Mouse (Mus musculus) spleen, adult 18-20 months (tissue): ENCODE measurements around the gene Abl1.

ENCODE experiments used
- DNase-seq, 2 experiments: peaks; one replicate each; pipeline ENCODE4 v3.0.0; 2022; ENCODE audit warnings: mixed read lengths in 2 of 2

Abl1 gene

DNA sequence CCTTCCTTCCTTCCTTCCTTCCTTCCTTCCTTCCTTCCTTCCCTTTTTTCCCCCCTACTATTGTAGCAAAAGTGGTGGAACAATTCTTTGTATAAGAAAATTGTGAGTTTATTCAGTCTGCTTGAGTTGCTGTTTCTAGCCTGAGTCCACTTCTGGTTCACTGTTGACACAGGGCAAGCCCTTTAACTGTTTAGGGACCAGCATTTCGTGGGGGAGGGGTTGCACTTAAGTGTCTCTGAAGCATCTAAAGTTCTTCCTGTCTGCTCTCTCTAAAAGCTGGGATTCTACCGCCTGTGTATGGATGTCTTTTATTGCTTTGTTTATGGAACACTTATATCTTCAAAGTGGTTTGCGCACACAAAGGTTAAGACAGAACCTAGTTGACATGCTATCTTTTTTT is 1.9 kb downstream of the Abl1 start:
- DNase-seq = no peak

DNA sequence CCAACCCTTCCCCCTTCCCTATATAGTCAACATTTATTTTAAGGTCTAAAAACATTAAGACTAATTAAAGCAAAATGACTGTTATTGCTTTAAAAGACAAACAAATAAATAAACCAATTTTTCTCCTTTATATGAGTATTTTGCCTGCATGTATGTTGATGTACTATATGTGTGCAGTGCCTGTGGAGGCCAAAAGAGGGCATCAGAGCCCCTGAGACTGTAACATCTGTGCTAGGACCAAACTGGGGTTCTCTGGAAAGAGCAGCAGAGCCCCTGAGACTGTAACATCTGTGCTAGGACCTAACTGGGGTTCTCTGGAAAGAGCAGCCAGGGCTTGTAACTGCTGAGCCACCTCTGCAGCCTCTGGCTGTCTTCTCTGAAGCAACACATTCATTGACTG is 10.0 kb downstream of the Abl1 start:
- DNase-seq = no peak

DNA sequence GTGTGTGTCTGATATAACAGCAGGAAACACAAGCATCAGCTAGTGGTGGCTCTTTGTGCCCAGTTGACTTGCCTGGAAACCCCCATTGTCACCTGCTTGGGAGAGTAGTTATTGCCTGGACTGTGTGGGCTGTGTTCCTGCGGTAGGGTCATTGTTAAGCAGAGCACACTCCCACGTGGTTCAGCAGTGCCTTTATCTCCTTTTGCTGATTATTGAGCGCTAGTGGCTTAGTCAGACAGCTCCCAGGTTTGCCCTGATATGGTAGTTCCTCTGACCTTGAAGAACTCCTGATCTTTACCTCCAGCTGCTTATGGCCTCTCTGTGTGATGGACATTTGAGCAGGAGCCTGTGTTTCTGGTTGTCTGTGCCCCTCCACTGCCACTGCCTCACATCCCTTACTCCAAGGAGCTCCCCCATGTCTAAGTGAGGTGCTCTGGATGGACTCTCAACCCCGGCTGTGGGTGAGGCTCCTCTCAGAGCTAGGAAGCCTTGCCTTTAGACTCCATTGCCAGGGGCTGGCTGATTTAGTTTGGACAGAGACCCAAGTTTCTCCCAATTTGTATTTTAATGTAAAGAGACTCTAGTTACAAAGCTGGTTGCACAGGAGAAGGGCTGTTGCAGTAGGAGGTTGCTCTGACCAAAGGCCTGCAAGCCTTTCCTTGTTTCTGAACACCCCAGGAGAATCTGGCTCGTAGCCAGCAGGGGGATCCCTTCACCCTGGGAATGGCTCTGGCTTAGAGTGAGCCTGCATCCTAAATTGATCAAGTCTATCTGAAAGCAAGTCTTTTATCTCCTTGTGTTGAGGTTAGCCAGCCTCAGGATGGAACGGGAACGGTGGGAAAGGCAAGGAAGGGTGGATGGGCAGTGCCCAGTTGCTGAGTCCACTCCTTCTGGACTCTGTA is 12.6 kb downstream of the Abl1 start:
- no peak for DNase-seq

DNA sequence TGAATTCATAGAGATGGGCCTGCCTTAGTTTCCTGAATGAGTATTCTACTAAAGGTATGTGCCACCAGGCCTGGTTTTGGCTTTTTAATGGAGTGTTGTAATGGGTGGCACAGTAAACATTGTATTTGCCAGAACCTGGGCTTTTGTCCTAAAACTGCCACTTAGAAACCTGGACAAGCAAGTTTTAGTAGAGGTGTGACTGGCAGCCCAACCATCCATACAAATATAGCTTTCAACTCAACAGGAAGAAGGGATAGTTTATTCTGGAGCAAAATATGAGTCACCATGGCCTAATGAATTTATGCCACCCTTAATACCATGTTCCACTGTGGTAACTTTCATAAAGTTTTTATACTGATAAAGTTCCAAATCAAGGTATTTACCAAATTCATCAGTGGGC is 15.1 kb downstream of the Abl1 start:
- no peak for DNase-seq

DNA sequence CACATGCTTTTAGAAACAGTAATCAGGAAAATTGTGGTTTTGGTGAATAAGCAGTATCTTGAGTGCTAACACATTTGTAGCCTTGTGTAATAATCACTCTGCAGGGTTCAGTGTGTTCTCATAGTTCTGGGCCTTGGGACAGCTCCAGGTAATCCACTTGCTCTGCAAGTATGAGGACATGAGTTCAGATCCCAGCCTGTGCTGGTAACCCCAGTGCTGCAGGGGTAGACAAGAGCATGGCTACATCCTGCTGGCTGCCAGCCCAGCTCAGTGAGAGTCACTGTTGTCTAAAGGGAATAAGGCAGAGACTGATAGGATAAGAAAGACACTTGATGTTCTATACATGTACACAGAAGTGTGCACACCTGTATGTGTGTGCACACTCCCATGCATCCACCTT is 17.7 kb downstream of the Abl1 start:
- DNase-seq = no peak

DNA sequence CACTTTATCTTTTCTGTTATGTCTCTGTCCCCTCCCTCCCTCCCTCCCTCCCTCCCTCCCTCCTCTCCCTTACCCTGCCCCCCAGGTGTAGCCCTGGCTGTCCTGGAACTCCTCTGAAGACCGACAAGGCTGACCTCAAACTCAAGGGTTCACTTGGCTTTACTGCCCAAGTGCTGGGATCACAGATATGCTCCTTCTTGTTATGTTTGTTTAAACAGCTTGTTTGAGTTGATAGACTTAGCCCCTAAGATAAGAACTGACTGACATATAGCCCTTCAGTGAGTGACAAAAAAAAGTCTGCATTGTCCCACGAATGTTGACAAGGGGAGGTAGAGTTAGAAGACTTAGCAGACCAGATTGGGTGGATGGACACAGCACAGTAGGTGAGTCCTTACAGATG is 18.4 kb downstream of the Abl1 start:
- no peak for DNase-seq

DNA sequence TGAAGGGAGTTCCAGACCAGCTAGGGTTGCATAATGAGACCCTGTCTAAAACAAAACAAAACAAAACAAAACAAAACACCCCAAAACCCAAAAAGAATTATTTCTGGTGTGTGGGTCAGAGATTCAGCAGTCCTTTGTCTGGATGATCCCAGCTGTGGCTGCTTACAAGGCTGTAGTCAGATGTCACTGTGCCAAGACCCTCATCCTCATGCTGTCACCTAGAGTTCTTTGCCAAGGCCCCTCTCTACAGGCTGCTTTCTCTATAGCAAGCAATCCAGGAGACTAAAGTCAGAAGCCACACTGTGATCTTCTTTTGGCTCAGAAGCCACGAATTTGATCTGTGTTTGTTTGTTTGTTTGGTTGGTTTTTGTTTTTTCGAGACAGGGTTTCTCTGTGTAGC is 24.5 kb downstream of the Abl1 start:
- DNase-seq = no peak

DNA sequence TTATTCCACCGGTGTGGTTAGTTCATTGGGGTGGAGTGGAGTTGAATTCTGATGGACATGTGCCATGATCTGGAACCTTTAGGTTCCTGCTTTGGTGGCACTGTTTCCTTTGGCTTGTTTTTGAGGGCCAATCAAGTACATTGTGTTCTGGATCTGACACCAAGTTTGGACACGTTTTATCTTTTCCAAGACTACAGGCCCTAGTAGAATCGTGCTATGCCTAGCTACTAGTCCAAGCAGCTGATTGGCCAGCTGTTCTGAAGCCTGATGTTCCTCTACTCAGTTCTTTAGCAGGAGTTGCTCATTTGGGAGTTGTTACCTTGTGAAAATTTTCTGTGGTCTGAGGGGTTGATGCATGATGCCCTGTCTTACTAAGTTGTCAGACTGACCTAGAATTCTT is 25.6 kb downstream of the Abl1 start:
- no peak for DNase-seq

DNA sequence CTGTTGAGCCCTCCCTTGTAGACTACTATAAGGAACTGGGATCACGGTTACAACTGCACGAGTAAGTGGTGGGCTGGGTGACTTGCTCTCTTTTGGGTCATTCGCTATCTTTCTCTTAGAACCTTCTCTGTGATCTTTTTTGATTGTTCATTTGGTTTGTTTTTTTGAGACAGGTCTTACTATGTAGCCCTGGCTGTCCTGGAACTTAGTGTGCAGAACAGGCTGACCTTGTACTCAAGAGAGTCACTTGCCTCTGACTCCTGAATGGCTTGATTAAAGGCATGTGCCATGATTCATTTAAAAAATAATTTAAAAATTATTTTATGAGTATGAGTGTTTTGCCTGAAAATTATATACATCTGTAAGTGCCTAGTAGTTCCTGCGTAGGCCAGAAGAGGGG is 26.6 kb downstream of the Abl1 start:
- DNase-seq = no peak

DNA sequence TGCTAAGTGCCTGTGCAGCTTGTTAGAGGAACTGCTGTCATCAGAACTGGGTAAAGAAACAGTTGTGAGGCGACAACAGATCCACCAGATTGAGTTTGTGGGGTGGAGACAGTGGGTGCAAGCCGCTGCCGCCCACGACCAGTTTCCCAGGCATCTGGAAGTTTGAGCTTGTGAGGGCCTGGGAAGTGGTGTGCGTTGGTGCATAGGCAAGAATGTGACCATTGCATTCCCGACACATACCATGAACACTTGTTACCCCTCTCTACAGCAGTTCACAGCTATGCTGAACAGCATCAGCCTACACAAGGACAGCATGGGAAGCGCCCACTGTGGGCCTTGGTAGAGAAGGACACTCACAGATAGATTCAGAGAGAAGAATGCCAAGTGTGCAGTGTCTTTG is 27.8 kb downstream of the Abl1 start:
- DNase-seq = no peak

DNA sequence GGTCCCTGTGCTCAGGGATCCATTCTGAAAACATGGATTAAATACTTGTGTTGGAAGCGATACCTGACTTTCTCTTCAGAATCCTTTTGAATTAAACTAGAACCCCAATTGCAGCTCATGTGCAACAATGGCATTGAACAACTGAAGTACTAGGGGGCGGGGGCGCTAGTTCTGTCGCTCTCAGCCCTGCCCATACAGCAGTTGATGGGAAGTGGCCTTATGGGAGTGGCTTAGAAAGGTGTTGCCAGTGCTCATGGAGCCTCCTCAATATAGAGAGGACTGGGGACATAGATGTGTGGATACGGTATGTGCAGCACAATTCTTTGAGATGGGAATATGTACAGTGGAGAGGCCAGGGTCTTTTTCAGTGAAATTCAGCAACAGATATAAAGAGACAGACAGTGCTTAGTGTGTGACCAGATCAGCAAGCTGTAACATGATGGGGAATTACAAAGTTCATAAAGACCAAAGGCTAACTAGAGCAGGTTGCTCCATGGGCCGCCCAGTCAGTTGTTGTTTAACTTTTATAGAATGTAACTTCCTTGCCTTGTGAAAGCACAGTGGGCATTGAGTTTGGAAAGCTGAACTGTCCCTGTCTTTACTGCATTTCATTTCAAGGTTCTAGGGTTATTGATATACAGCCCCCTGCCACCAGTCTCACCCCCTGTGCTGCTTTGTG is 31.2 kb downstream of the Abl1 start:
- DNase-seq = no peak

DNA sequence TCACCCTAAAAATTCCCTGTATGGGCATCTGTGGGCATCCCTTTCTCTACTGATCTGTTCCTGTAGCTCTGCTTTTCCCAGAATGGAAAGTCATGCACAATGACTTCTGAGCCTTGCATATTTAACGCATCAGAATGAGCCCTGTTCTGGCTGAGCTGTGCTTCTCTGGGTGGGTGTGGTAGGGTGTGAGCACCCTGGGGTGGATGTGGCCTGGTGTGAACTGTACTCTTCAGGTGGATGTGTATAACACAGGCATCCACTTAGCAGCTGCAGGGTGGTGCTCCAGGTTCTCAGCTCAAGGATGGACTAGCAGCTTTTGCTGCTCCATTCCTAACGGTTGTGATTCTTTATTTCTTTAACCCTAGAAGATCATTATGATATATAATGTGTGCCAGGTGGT is 31.8 kb downstream of the Abl1 start:
- DNase-seq = no peak

DNA sequence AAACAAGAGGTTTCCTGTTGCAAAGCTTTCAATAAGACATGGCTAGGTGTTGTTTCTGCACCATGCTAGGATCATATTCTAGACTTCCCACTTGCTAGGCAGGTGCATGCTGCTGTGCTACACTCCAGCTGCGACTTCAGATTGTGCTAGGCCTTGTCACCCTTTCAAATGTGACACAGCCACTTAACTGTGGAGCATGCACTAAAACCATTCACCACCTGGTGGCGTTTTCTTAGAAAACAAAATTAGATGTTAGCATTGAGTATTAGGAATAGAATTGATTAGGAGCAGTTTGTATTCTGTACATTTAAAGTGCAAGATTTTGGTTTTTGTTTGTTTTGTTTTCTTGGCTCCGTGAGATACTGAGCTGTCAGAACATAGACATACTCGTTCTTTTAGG is 32.6 kb downstream of the Abl1 start:
- peak in 1 of 2 experiments; percentile 8 for DNase-seq

DNA sequence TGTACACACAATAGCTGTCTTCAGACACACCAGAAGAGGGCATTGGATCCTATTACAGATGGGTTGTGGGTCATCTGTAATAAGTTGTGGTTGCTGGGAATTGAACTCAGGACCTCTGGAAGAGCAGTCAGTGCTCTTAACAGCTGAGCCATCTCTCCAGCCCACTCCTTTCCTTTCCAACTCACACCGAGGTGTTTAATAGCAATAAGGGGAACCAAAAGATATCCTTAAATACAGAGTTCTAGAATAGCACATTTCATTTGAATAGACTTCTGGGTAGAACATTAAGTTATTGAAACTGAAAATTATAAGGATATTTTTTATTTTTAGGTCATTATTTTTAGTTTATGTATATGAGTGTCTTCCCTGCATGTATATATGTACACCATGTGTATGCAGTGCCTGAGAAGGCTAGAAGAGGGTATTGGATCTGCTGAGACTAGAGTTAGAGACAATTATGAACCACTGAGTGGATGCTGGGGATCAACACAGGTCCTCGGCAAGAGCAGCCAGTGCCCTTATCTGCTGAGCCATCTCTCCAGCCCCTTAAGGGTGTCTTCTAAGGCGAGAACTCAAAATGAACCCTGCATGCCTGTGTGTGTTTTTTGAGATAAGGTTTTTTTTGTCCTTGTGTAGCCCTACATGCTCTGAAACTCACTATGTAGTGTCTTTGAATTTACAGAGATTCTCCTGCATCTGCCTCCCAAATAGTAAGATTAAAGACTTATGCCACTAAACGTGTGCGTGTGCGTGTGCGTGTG is 36.7 kb downstream of the Abl1 start:
- DNase-seq = no peak

DNA sequence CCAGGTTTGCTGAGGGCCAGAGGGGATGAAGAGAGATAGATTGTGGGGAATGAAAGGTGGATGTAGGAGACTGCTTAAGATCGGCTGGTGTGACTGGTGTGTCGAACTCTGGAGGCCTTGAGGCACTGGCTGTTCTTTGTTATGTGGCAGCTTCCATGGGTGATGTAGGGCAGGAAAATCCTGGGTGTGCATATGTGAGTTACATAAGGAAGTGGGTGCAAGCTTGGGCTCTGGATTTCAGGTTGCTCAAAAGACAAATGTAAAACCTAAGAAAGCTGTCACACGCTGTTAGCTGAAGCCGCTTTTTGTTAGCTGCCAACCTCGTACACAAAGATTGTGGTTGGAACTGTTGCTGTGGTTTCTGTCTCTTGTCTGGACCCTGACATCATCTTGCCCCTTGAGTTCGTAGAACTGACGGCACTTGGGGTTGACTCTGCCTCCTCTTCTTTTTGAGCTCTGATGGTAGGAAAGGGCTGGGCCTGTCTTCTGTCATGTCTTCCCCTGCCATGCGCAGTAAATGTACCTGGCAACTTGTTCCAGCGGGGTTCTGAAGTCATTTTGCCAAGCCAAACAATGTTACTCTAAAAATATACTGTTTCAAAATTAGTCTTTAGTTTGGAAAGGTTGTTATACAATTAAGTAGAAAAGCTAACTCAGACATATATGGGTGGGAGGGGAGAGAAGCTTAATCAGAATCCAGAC is 39.6 kb downstream of the Abl1 start:
- DNase-seq = no peak

DNA sequence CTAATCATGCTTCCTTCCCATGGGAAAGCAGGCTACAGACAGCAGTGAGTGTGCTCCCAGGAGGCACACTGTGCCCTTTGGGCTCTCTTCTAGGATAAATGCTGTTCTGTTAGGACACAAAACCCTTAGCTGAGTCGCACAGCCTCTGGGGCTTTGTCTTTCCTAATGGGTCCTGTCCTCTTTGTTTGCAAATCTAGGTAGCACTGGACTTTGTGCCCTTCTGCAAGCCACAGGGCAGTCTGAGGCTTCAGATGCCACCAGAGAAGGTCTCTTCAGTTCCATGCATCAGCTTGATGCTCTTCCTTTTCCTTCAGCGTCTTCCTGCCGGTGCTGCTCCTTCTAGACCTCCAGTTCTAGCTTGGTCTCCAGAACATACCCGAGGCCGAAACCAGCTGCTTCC is 42.5 kb downstream of the Abl1 start:
- DNase-seq = no peak

DNA sequence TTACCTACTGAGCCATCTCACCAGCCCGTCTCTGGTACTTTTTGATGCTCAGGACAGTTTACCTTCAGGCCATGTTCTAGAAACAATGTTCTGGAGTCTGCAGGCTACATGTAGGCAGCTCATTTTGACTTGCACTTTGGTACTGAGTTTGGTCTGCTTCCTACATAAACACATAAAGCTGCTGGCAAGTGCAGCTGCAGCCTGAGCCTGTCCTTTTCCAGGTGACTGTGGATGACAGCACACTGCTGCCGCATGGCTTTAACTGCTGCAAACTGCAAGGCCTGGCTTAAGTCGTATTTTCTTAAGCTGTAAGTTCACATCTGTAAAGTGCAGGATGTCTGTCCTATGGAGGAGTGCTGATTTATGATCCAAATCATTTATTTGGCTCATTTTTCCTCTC is 44.3 kb downstream of the Abl1 start:
- DNase-seq = no peak

DNA sequence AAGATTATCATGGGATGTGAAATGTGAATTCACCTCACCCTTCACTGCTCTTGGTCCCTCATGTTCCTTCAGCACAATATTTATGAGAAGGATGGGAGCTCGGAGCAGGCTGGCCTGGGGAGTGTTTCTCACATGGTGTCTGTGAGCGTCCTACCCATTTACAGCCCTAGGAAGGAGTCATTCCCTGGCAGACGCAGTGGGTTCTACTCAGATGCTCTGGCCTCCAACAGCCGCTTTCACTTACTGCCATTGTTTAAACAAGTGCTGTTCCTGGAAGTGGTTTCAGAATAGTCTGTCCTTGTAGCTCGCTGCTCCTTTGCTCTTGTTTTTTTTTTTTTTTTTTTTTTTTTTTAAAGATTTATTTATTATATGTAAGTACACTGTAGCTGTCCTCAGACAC is 45.4 kb downstream of the Abl1 start:
- no peak for DNase-seq

DNA sequence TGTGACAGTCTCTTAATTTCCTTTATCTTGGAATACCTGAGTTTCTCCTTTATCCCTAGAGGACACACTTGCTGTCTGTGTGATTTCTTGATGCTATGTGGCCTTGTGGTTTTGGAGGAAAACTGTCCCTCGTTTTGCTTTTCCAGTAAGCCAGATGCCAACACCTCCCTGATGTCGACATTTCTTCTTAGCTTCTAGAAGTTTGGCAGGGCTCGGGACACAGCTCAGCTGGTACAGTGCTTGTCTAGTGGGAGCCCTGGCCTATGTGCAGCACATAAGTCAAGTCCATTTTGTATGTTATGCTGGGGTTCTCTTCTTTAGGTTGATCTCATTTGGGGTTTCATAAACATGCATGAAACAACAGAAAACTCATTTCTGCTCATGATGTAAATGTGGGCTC is 50.9 kb downstream of the Abl1 start:
- DNase-seq = no peak

DNA sequence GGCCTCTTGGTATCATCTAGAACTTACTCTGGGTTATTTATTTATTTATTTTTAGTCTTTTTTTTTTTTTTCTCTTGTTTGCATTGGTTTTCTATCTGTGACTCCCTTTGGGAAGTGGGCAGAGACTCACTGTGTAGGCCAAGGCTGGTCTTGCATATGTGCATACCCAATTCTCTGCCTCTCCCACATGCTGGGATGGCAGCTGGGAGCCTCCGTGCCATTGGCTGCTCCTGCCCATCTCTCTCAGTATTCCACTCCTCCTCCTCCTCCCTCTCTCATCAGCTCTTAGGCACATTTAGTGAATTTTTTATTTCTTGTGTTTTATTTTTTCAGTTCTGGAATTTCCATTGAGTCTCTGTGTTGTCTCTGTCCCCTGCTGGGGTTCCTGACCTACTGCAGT is 53.6 kb downstream of the Abl1 start:
- DNase-seq = no peak

DNA sequence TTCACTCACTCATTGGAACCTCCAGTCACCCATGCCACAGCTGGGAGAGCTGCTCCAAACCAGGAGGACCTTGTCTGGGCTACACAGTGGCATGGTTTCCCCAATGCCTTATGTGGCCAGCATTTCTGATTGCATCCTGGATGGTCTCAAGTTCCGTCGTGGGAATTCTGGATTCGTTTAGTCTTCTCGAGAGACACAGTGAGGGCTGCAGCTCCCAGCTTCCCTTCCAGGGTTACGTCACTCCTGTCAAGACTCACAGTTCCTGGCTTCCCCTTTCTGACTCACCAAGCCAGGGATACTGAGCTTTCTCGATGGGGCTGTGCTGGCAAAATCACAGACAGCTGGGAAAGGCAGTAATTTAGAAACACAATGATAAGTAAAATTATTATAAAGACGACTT is 54.0 kb downstream of the Abl1 start:
- DNase-seq = no peak

DNA sequence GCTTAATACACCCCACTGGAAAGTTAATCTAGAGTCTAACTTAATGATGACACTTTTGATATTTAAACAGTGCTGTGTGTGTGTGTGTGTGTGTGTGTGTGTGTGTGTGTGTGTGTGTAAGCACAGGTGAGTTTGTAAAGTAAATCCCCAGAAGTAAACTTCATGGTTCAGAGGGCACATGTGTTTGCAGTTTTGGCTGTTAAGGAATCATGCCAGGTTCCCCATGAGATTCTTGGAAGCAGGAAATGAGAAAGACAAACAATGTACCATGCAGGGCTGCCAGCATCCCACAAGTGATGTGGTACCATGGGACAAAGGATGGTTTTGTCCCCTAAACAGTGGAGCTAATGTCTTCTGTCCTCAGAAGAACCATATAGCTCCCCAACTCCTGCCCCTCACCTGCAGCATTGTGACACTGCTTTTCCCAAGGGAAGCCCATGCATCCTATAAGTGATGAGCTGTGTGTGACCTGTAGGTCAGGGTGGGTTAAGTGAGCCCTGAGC is 57.6 kb downstream of the Abl1 start:
- DNase-seq = no peak

DNA sequence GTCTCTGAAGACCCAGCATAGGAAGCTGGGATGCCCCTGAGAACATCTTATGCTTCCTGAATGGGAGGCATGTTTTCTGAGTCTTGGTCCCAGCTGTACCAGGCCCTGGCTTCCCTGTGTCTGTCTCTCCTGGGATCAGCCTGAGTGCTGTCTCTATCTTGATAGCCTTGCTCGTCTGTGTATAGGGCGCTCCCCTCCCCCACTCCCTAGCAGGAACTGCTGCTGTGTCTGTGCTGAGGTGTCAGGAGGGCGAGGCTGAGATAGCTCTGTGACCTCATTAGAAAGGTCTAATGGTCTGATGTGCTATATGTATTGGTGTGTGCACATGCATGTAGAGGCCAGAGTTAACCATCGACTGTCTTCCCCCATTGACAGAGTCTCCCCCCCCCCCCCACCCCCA is 58.7 kb downstream of the Abl1 start:
- DNase-seq = no peak
